Comparison of ENCODE assay signal across 9 mouse cellular contexts in the genomic region with DNA sequence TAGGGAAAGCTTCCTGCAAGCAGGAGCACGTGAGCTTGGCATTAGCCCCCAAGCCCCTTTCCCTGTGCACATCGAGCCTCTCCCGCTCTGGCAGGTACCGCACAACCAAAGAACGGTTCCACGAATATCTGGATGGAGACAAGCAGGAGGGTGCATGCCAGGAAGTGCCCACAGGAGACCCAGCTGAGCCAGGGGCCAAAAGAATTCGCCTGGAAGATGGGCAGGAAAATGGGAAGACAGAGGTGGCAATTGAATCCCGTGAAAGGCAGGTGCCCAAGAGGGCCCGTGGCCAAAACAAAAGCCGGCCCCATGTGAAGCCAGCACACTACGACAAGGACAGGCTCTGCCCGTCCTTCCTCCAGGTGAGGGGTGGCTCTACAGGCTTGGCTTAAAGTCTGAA. TPM values are rescaled to one million over a fixed set of nuclear protein-coding genes. Genes with fewer than 3 reads are reported as not detected.
DNase-seq lines count a peak whose midpoint lies in the region; ATAC-seq and TF ChIP-seq lines count a peak whose summit lies in the region.
"Had no signal": no experiment of that assay in that cellular context is flagged by ENCODE, and none has a peak within 500 bp of the region (broad histone marks: within the 10 kb centered on the region; RNA-seq: fewer than 3 reads in every experiment).

No protein-coding gene starts in this region.

- ATAC-seq in limb, embryonic 15.5 days (ENCODE audit: insufficient number of reproducible peaks, low FRiP score, low TSS enrichment, low read depth), result no peak

- H3K9me3 ChIP-seq in limb, embryonic 15.5 days, result no peaks in the 10 kb centered on the region

- H3K27ac ChIP-seq in gastrocnemius, adult 2 months, result peak overlapping the region; percentile 99
- peak overlapping the region; percentile 97 for H3K27ac ChIP-seq in limb, embryonic 15.5 days

- WGBS in limb, embryonic 15.5 days, result 54% methylated on average over 12 of the region's 12 CpGs

- no peak for TF ChIP-seq CTCF in gastrocnemius, adult 2 months (IDR thresholded peaks at IDR 0.05)

- H3K36me3 ChIP-seq in limb, embryonic 15.5 days, result peaks cover 41% of the 10 kb centered on the region

- H3K4me2 ChIP-seq in limb, embryonic 15.5 days, result peak overlapping the region; percentile 79

- intact Hi-C loops in gastrocnemius, adult 2 months (cut with DNase I), result no loop called here
- intact Hi-C loops in gastrocnemius, postnatal 36 days (cut with DNase I), result loop anchor here (10.0 kb wide), 1 partner anchor 509 kb away; a partner anchor contains a TSS

- peaks cover 31% of the 10 kb centered on the region for H3K4me1 ChIP-seq in limb, embryonic 15.5 days

- peak overlapping the region; percentile 70 for H3K9ac ChIP-seq in limb, embryonic 15.5 days

- peak overlapping the region; percentile 99 for H3K4me3 ChIP-seq in gastrocnemius, adult 2 months
- H3K4me3 ChIP-seq in limb, embryonic 15.5 days, result peak overlapping the region; percentile 82

- no peaks in the 10 kb centered on the region for H3K27me3 ChIP-seq in limb, embryonic 15.5 days

- no peak for DNase-seq in gastrocnemius, adult 2 months
- no peak for DNase-seq in gastrocnemius, postnatal 36 days
- DNase-seq in thymus, adult 18-20 months, result peak; percentile 34 to 47
- no peak for DNase-seq in thymus, postnatal 14 days
- no peak for DNase-seq in embryo, embryonic 10.5 days (ENCODE audit: low spot score)
- no peak for DNase-seq in gastrocnemius, adult 18-20 months (ENCODE audit: low spot score)
- DNase-seq in adrenal gland, postnatal 25 days, result no peak

RNA-seq across cellular contexts. Expression of a gene that starts 0.9 kb away (rescaled TPM):
- 10 to 100 TPM; 16.3 to 17.6 TPM for total RNA-seq in gastrocnemius, adult 2 months (2021)
- 10 to 100 TPM; 13.4 to 16.1 TPM for total RNA-seq in gastrocnemius, postnatal 36 days (2021)
- polyA plus RNA-seq in limb, embryonic 15.5 days (2015; fragmentation: Nextera tagmentation; extraction: Ambion mirVana), result 43.9 and 45.5 TPM in 2 replicates
- total RNA-seq in gastrocnemius, adult 18-20 months (2021), result 10 to 100 TPM; 14.4 to 14.9 TPM
- 41.9 and 47.4 TPM in 2 replicates for total RNA-seq in adrenal gland, postnatal 25 days (2021)

RNA-seq across cellular contexts. Expression of a gene that starts 4.6 kb away (rescaled TPM):
- under 1 TPM; 0.14 to 0.36 TPM for total RNA-seq in gastrocnemius, adult 2 months (2021)
- under 1 TPM in 1 of 2 experiments, not detected in 1; 0.12 TPM for total RNA-seq in gastrocnemius, postnatal 36 days (2021)
- polyA plus RNA-seq in limb, embryonic 15.5 days (2015; fragmentation: Nextera tagmentation; extraction: Ambion mirVana), result 0.72 and 1.00 TPM in 2 replicates
- total RNA-seq in gastrocnemius, adult 18-20 months (2021), result under 1 TPM; 0.16 to 0.28 TPM
- 0.79 and 1.5 TPM in 2 replicates for total RNA-seq in adrenal gland, postnatal 25 days (2021)

RNA-seq across cellular contexts. Expression of a gene that starts 8.1 kb away (rescaled TPM):
- 1 to 10 TPM; 3.1 to 3.7 TPM for total RNA-seq in gastrocnemius, adult 2 months (2021)
- 1 to 10 TPM; 4.1 to 5.0 TPM for total RNA-seq in gastrocnemius, postnatal 36 days (2021)
- 15.2 and 20.5 TPM in 2 replicates for polyA plus RNA-seq in limb, embryonic 15.5 days (2015; fragmentation: Nextera tagmentation; extraction: Ambion mirVana)
- 1 to 10 TPM; 2.6 to 3.3 TPM for total RNA-seq in gastrocnemius, adult 18-20 months (2021)
- 3.8 and 5.3 TPM in 2 replicates for total RNA-seq in adrenal gland, postnatal 25 days (2021)
- polyA plus RNA-seq: CD4-positive, CD25-positive, alpha-beta regulatory T cell, adult 4 months had no signal

RNA-seq across cellular contexts. Expression of a gene that starts 47.6 kb away (rescaled TPM):
- total RNA-seq in gastrocnemius, adult 2 months (2021), result 1 to 10 TPM; 1.7 to 2.6 TPM
- total RNA-seq in gastrocnemius, postnatal 36 days (2021), result 1 to 10 TPM; 3.3 to 3.4 TPM
- 18.1 and 18.2 TPM in 2 replicates for polyA plus RNA-seq in limb, embryonic 15.5 days (2015; fragmentation: Nextera tagmentation; extraction: Ambion mirVana)
- 1 to 10 TPM; 2.0 to 2.1 TPM for total RNA-seq in gastrocnemius, adult 18-20 months (2021)
- total RNA-seq in adrenal gland, postnatal 25 days (2021), result 27.1 and 29.1 TPM in 2 replicates

RNA-seq across cellular contexts. Expression of a gene that starts 47.9 kb away (rescaled TPM):
- total RNA-seq in gastrocnemius, adult 2 months (2021), result 100 to 1,000 TPM; 390 to 523 TPM
- 100 to 1,000 TPM; 425 to 470 TPM for total RNA-seq in gastrocnemius, postnatal 36 days (2021)
- 370 and 405 TPM in 2 replicates for polyA plus RNA-seq in limb, embryonic 15.5 days (2015; fragmentation: Nextera tagmentation; extraction: Ambion mirVana)
- total RNA-seq in gastrocnemius, adult 18-20 months (2021), result 100 to 1,000 TPM; 420 to 445 TPM
- 248 and 277 TPM in 2 replicates for total RNA-seq in adrenal gland, postnatal 25 days (2021)

Comparison
In these comparisons a context has a peak if more than half of its experiments do, and no peak if none do; other contexts are left out.
1. DNase-seq: peak in thymus, adult 18-20 months (2 of 2); none in gastrocnemius, adult 2 months (single experiment), gastrocnemius, postnatal 36 days (0 of 2), thymus, postnatal 14 days (single experiment), embryo, embryonic 10.5 days (single experiment), gastrocnemius, adult 18-20 months (single experiment) and adrenal gland, postnatal 25 days (single experiment).